Mouse (Mus musculus) bone marrow, adult 2 months (tissue): Measurements from ENCODE around the gene Tmem176a.

Source experiments
- CTCF ChIP-seq: fragments of 200-500 bp; IDR thresholded peaks from 2 replicates; pipeline ENCODE4 v1.5.1; 2011; ENCODE audit warnings: low read length, control low read depth; ENCODE audit not compliant: control insufficient read depth, insufficient read depth
- POLR2A ChIP-seq: fragments of 200-500 bp; IDR thresholded peaks from 2 replicates; pipeline ENCODE4 v1.6.1; 2011; ENCODE audit warnings: low read depth, mild to moderate bottlenecking, control low read depth, low read length, borderline replicate concordance; ENCODE audit not compliant: control insufficient read depth

- TF ChIP-seq POLR2A (no peak), CTCF (no peak)
Measured at GRCm38 (mm10) chr6:48894938-48895818, 54.5 kb downstream of the Tmem176a start.
